Mouse (Mus musculus) liver, embryonic 14.5 days (tissue): Measurements from ENCODE around the gene Ell.

Source experiments
- CTCF ChIP-seq: IDR thresholded peaks from 2 replicates; pipeline ENCODE4 v1.5.1; 2016; ENCODE audit warnings: antibody characterized with exemption, low read depth, control low read depth
- EP300 ChIP-seq: IDR thresholded peaks from 2 replicates; pipeline ENCODE4 v1.6.1; 2016; ENCODE audit warnings: antibody characterized with exemption, low read depth

GRCm38 (mm10) chr8:70540507-70541071 is 1.3 kb downstream of the Ell start:
- no peak for TF ChIP-seq CTCF
- TF ChIP-seq EP300: no peak
